Mouse (Mus musculus) embryonic fibroblast, embryonic 13.5 days (primary cell): ENCODE measurements around the gene Txn1. TPM values are rescaled to one million over a fixed set of nuclear protein-coding genes. Genes with fewer than 3 reads are reported as not detected.
A peak's percentile ranks its signal among the peaks of the same experiment; 100 is the strongest.

ENCODE experiments used
- H3K27ac ChIP-seq: 2 replicates; pipeline ENCODE4 v1.5.1; 2012; ENCODE audit warnings: low read length, control low read depth, inconsistent platforms; ENCODE audit not compliant: insufficient read depth
- H3K4me1 ChIP-seq: 2 replicates; pipeline ENCODE4 v1.6.1; 2011; ENCODE audit warnings: low read length; ENCODE audit not compliant: control insufficient read depth, insufficient read depth
- H3K4me3 ChIP-seq: 2 replicates; pipeline ENCODE4 v1.5.1; 2011; ENCODE audit warnings: mild to moderate bottlenecking, control low read depth, low read length; ENCODE audit not compliant: insufficient read depth
- CTCF ChIP-seq: IDR thresholded peaks from 2 replicates; pipeline ENCODE4 v1.5.1; 2011; ENCODE audit warnings: mild to moderate bottlenecking, control low read depth, low read length, moderate library complexity, borderline replicate concordance; ENCODE audit not compliant: insufficient read depth
- POLR2A ChIP-seq: IDR thresholded peaks from 2 replicates; pipeline ENCODE4 v1.6.1; 2011; ENCODE audit warnings: low read depth, mild to moderate bottlenecking, control low read depth, low read length, moderate library complexity
- polyA plus RNA-seq: library from polyadenylated mRNA; stranded (reverse); fragments of >200 nt; gene quantifications from 2 replicates; pipeline ENCODE4 v1.2.4, GENCODE M21; 2011; ENCODE audit warnings: low read depth; ENCODE audit not compliant: missing spikeins, insufficient read length

The Txn1 gene
- 295 and 311 TPM in 2 replicates for polyA plus RNA-seq

- TF ChIP-seq POLR2A = peak; percentile 98
- no peak for TF ChIP-seq CTCF
- H3K27ac ChIP-seq = peak within 1 kb of the TSS; percentile 95
- peak within 1 kb of the TSS; percentile 82 for H3K4me3 ChIP-seq
- H3K4me1 ChIP-seq = peaks cover 15% of the 10 kb centered on the region
These were observed at the start of gene Txn1 for GRCm38 (mm10) chr4:57956029-57956960. Txn1 (minus strand) TSS chr4:57956411.

GRCm38 (mm10) chr4:58003501-58003900, 47.3 kb upstream of the Txn1 start:
- Histone ChIP-seq H3K4me1 (no peaks in the 10 kb centered on the region), H3K27ac (no peak overlapping the region), H3K4me3 (no peak overlapping the region)
- no peak for TF ChIP-seq POLR2A
- no peak for TF ChIP-seq CTCF

DNA sequence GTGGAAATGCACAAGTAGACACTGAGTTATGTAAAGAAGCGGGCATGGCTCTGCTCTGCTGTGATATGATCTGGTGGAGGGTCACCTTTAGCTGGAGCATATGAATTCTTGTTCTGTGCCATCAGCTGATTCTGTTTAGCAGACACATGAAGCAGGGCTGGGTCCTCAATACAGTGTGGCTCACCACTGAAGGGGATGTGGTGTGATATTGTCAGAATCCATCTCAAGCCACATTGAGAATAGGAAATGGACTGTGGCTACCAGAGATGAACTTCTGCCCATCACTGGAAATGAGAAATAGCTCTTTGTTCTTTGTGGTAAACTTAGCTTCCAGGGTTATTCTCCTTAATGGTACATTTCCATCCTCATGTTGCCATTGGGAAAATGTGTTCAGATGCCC, 35.2 kb upstream of the Txn1 start:
- H3K4me3 ChIP-seq = no peak overlapping the region
- H3K27ac ChIP-seq = no peak overlapping the region
- H3K4me1 ChIP-seq = no peaks in the 10 kb centered on the region
- no peak for TF ChIP-seq POLR2A
- TF ChIP-seq CTCF = no peak

GRCm38 (mm10) chr4:57974400-57975117, 18.3 kb upstream of the Txn1 start:
- Histone ChIP-seq H3K27ac (no peak overlapping the region), H3K4me3 (no peak overlapping the region), H3K4me1 (no peaks in the 10 kb centered on the region)
- no peak for TF ChIP-seq POLR2A
- TF ChIP-seq CTCF = no peak

GRCm38 (mm10) chr4:57973592-57974268, 17.5 kb upstream of the Txn1 start:
- H3K4me3 ChIP-seq = no peak overlapping the region
- no peaks in the 10 kb centered on the region for H3K4me1 ChIP-seq
- TF ChIP-seq CTCF (no peak), POLR2A (no peak)
- no peak overlapping the region for H3K27ac ChIP-seq

DNA sequence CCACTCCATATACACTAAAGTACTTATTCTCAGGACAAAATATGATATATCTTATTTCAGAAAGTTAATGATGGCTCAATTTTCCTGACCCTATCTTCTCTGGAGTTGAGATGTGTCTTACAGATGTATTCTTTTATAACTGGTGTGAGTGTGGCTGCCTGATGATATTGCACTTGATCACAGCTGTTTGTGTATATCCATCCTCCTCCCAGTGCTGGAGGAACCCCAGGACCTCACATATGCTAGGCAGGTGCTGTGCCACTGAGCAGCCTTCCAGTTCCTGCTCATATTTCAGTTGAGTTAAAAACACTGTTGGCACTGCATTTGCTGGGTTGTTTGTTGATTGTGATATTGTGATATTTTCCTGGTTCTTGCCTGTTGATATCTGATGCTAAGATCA, 14.1 kb upstream of the Txn1 start:
- H3K27ac ChIP-seq = no peak overlapping the region
- H3K4me1 ChIP-seq = no peaks in the 10 kb centered on the region
- TF ChIP-seq CTCF (no peak), POLR2A (no peak)
- no peak overlapping the region for H3K4me3 ChIP-seq

DNA sequence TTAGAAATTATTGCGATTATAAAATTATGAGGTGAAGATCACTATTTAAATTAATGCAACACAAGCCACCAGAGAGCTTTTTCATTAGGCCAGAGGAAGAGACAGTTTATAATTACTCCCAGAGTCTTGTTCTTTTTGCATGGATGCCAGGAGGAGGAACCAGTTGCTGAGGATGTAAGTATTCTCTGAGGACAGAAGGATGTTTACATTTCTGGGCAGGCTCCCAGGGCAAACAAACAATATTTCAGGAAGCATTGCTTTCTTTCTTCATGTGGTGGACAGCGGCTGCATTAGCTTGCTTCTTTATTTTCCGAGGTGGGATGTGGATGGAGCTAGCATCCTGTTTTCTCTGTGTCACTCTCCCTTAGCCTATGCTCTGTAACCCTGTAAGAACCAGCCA, 11.0 kb upstream of the Txn1 start:
- TF ChIP-seq POLR2A = no peak
- TF ChIP-seq CTCF = no peak
- no peak overlapping the region for H3K27ac ChIP-seq
- H3K4me1 ChIP-seq = peaks cover 3% of the 10 kb centered on the region; the same call in 1 of the 2 replicates
- H3K4me3 ChIP-seq = no peak overlapping the region

DNA sequence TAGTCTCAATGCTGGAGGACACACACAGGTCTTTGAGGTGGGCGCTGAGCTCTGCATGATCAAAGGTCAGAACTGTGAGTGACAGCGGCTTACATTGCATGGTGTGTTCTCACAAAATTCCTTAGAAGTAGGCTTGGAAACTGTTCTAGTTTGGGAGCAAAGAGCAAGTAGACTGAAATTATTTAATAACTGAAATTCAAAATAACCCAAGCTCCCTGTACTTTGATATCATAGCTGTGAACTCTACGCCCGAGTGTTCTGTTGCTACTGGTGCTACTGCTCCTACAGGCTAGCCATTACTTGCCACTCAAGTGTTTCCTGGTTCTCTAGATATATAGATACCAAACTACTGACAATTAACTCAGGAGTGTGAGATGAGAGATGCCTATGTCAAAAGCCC, 9.3 kb upstream of the Txn1 start:
- Histone ChIP-seq H3K4me3 (no peak overlapping the region), H3K27ac (no peak overlapping the region), H3K4me1 (peaks cover 3% of the 10 kb centered on the region; the same call in 1 of the 2 replicates)
- TF ChIP-seq CTCF = no peak

DNA sequence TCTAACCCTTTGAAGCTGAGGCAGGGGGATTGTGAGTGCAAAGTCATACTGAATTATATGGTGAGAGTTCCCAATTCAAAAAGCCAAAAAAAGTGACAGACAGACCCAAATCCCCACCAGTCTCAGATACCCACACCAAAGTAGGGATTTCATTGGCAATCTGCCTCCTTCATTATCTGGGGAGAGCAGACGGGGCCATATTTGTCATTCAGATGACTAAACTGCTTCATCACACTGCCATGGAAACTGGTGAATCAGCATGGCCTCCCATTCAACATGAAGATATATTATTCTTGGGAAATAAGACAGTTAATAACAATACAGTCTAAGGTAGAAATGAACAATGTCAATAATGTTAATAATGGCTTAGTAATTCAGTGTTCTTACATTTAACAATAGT, 7.9 kb upstream of the Txn1 start:
- Histone ChIP-seq H3K4me3 (no peak overlapping the region), H3K4me1 (peaks cover 3% of the 10 kb centered on the region; the same call in 1 of the 2 replicates)
- TF ChIP-seq POLR2A (no peak), CTCF (no peak)

More for the DNA sequence above, 7.9 kb upstream of the Txn1 start:
- no peak overlapping the region for H3K27ac ChIP-seq
